Mouse (Mus musculus): ENCODE measurements around the gene Igfbp7. TPM values are rescaled to one million over a fixed set of nuclear protein-coding genes. Genes with fewer than 3 reads are reported as not detected.
A peak's percentile ranks its signal among the peaks of the same experiment; 100 is the strongest.

Igfbp7 gene
- polyA plus RNA-seq, 1 experiment from 2014 or later, result 437 TPM

- Histone ChIP-seq H3K9ac (ENCODE audit: low read length) (no peak overlapping the region), H3K27ac (replicated peaks) (no peak overlapping the region), H3K27me3 (ENCODE audit: control insufficient read depth, insufficient read depth, low read length) (no peaks in the 10 kb centered on the region), H3K36me3 (ENCODE audit: control insufficient read depth, insufficient read depth, low read length) (no peaks in the 10 kb centered on the region), H3K4me2 (replicated peaks; ENCODE audit: low read depth) (no peak overlapping the region), H3K9me3 (ENCODE audit: control insufficient read depth, low read length) (no peaks in the 10 kb centered on the region), H3K4me3 (ENCODE audit: low read depth, low read length) (no peak overlapping the region), H3K4me1 (replicated peaks; ENCODE audit: control insufficient read depth, insufficient read depth) (no peaks in the 10 kb centered on the region)
- no peak for ATAC-seq (ENCODE audit: low FRiP score, low TSS enrichment)
- WGBS, result 84% methylated on average over 17 of the region's 17 CpGs
- DNase-seq (ENCODE audit: low spot score), result no peak
- TF ChIP-seq CTCF (IDR thresholded peaks at IDR 0.05; ENCODE audit: low read depth) (no peak), EP300 (optimal IDR thresholded peaks at IDR 0.05) (no peak)
These were observed 27.4 kb downstream of the Igfbp7 start for GRCm38 (mm10) chr5:77380321-77380901.

GRCm38 (mm10) chr5:77379434-77380135, 28.3 kb downstream of the Igfbp7 start:
- Histone ChIP-seq H3K4me1 (replicated peaks; ENCODE audit: control insufficient read depth, insufficient read depth) (no peaks in the 10 kb centered on the region), H3K36me3 (ENCODE audit: control insufficient read depth, insufficient read depth, low read length) (no peaks in the 10 kb centered on the region), H3K9ac (ENCODE audit: low read length) (no peak overlapping the region), H3K27ac (replicated peaks) (no peak overlapping the region), H3K27me3 (ENCODE audit: control insufficient read depth, insufficient read depth, low read length) (no peaks in the 10 kb centered on the region), H3K9me3 (ENCODE audit: control insufficient read depth, low read length) (no peaks in the 10 kb centered on the region), H3K4me2 (replicated peaks; ENCODE audit: low read depth) (no peak overlapping the region), H3K4me3 (ENCODE audit: low read depth, low read length) (no peak overlapping the region)
- ATAC-seq (ENCODE audit: low FRiP score, low TSS enrichment) (no peak), DNase-seq (ENCODE audit: low spot score) (no peak)
- no peak for TF ChIP-seq EP300 (optimal IDR thresholded peaks at IDR 0.05)
- TF ChIP-seq CTCF (IDR thresholded peaks at IDR 0.05; ENCODE audit: low read depth), result no peak
- WGBS, result 69% methylated on average over 14 of the region's 14 CpGs

GRCm38 (mm10) chr5:77378027-77378426, 29.8 kb downstream of the Igfbp7 start:
- ATAC-seq (ENCODE audit: low FRiP score, low TSS enrichment), result no peak
- Histone ChIP-seq H3K9ac (ENCODE audit: low read length) (no peak overlapping the region), H3K27ac (replicated peaks) (no peak overlapping the region), H3K9me3 (ENCODE audit: control insufficient read depth, low read length) (no peaks in the 10 kb centered on the region), H3K36me3 (ENCODE audit: control insufficient read depth, insufficient read depth, low read length) (no peaks in the 10 kb centered on the region), H3K27me3 (ENCODE audit: control insufficient read depth, insufficient read depth, low read length) (no peaks in the 10 kb centered on the region), H3K4me3 (ENCODE audit: low read depth, low read length) (no peak overlapping the region), H3K4me2 (replicated peaks; ENCODE audit: low read depth) (no peak overlapping the region), H3K4me1 (replicated peaks; ENCODE audit: control insufficient read depth, insufficient read depth) (no peaks in the 10 kb centered on the region)
- TF ChIP-seq CTCF (IDR thresholded peaks at IDR 0.05; ENCODE audit: low read depth), result no peak
- TF ChIP-seq EP300 (optimal IDR thresholded peaks at IDR 0.05), result no peak
- DNase-seq (ENCODE audit: low spot score), result no peak
- WGBS, result 84% methylated on average over 3 of the region's 3 CpGs

GRCm38 (mm10) chr5:77375546-77375945, 32.3 kb downstream of the Igfbp7 start:
- no peaks in the 10 kb centered on the region for H3K27me3 ChIP-seq (ENCODE audit: control insufficient read depth, insufficient read depth, low read length)
- H3K4me3 ChIP-seq (ENCODE audit: low read depth, low read length), result no peak overlapping the region
- no peak for ATAC-seq (ENCODE audit: low FRiP score, low TSS enrichment)
- H3K9ac ChIP-seq (ENCODE audit: low read length), result no peak overlapping the region
- H3K4me2 ChIP-seq (replicated peaks; ENCODE audit: low read depth), result no peak overlapping the region
- no peak for TF ChIP-seq CTCF (IDR thresholded peaks at IDR 0.05; ENCODE audit: low read depth)
- TF ChIP-seq EP300 (optimal IDR thresholded peaks at IDR 0.05), result no peak
- WGBS, result 66% methylated on average over 4 of the region's 4 CpGs
- DNase-seq (ENCODE audit: low spot score), result no peak
- no peaks in the 10 kb centered on the region for H3K4me1 ChIP-seq (replicated peaks; ENCODE audit: control insufficient read depth, insufficient read depth)
- H3K9me3 ChIP-seq (ENCODE audit: control insufficient read depth, low read length), result no peaks in the 10 kb centered on the region
- no peaks in the 10 kb centered on the region for H3K36me3 ChIP-seq (ENCODE audit: control insufficient read depth, insufficient read depth, low read length)
- H3K27ac ChIP-seq (replicated peaks), result no peak overlapping the region

- H3K4me2 ChIP-seq (replicated peaks; ENCODE audit: low read depth), result no peak overlapping the region
- H3K9ac ChIP-seq (ENCODE audit: low read length), result no peak overlapping the region
- no peaks in the 10 kb centered on the region for H3K9me3 ChIP-seq (ENCODE audit: control insufficient read depth, low read length)
- no peak overlapping the region for H3K4me3 ChIP-seq (ENCODE audit: low read depth, low read length)
- DNase-seq (ENCODE audit: low spot score) (no peak), ATAC-seq (ENCODE audit: low FRiP score, low TSS enrichment) (peak; percentile 10; the same call in 1 of the 2 replicates)
- H3K36me3 ChIP-seq (ENCODE audit: control insufficient read depth, insufficient read depth, low read length), result no peaks in the 10 kb centered on the region
- H3K27ac ChIP-seq (replicated peaks), result no peak overlapping the region
- H3K4me1 ChIP-seq (replicated peaks; ENCODE audit: control insufficient read depth, insufficient read depth), result peaks cover 3% of the 10 kb centered on the region; the same call in 1 of the 2 replicates
- TF ChIP-seq EP300 (optimal IDR thresholded peaks at IDR 0.05) (no peak), CTCF (IDR thresholded peaks at IDR 0.05; ENCODE audit: low read depth) (no peak)
- no peaks in the 10 kb centered on the region for H3K27me3 ChIP-seq (ENCODE audit: control insufficient read depth, insufficient read depth, low read length)
- whole genome bisulfite sequencing, result 56% methylated on average over 3 of the region's 3 CpGs
These were observed 32.9 kb downstream of the Igfbp7 start for GRCm38 (mm10) chr5:77374945-77375344.

GRCm38 (mm10) chr5:77372778-77373177, 35.1 kb downstream of the Igfbp7 start:
- ATAC-seq (ENCODE audit: low FRiP score, low TSS enrichment) (0 out of 2 replicates have a peak, but pooled peaks have one; percentile 18), DNase-seq (ENCODE audit: low spot score) (no peak)
- H3K27ac ChIP-seq (replicated peaks), result 0 out of 2 replicates have a peak overlapping the region, but pooled peaks have one; percentile 20
- WGBS, result 43% methylated on average over 6 of the region's 6 CpGs
- no peaks in the 10 kb centered on the region for H3K27me3 ChIP-seq (ENCODE audit: control insufficient read depth, insufficient read depth, low read length)
- no peak overlapping the region for H3K4me3 ChIP-seq (ENCODE audit: low read depth, low read length)
- H3K36me3 ChIP-seq (ENCODE audit: control insufficient read depth, insufficient read depth, low read length), result no peaks in the 10 kb centered on the region
- no peaks in the 10 kb centered on the region for H3K9me3 ChIP-seq (ENCODE audit: control insufficient read depth, low read length)
- H3K4me1 ChIP-seq (replicated peaks; ENCODE audit: control insufficient read depth, insufficient read depth), result peaks cover 9% of the 10 kb centered on the region
- TF ChIP-seq EP300 (optimal IDR thresholded peaks at IDR 0.05), result no peak
- no peak for TF ChIP-seq CTCF (IDR thresholded peaks at IDR 0.05; ENCODE audit: low read depth)
- no peak overlapping the region for H3K4me2 ChIP-seq (replicated peaks; ENCODE audit: low read depth)
- H3K9ac ChIP-seq (ENCODE audit: low read length), result no peak overlapping the region

All from stomach, postnatal 0 days (tissue).